Mouse (Mus musculus) naive thymus-derived CD4-positive, alpha-beta T cell, adult 2 months (primary cell): ENCODE measurements around the gene Olfr215.
"Not testable (repeated sequence)": the region's sequence is repeated elsewhere in the genome, so short reads cannot be mapped to it uniquely, and the experiment has no call there.

Experiments
- DNase-seq: peaks from one replicate; pipeline ENCODE4 v3.0.0-alpha.2; 2011; ENCODE audit warnings: low read depth

Gene Olfr215

GRCm38 (mm10) chr6:116584095-116584494 is at the start of gene Olfr215:
Olfr215 (minus strand) TSS chr6:116584195.
- DNase-seq: no peak

GRCm38 (mm10) chr6:116632129-116632528 is 48.1 kb upstream of the Olfr215 start:
- DNase-seq: peak; percentile 77

- DNase-seq: no peak
Observed at GRCm38 (mm10) chr6:116629766-116630165, 45.8 kb upstream of the Olfr215 start.

- peak; percentile 70 for DNase-seq
Observed at GRCm38 (mm10) chr6:116628539-116629171, 44.7 kb upstream of the Olfr215 start, which contains the start of gene Zfp422. Zfp422 (minus strand) TSS chr6:116628999.

- DNase-seq: no peak
Observed at GRCm38 (mm10) chr6:116628095-116628494, 44.1 kb upstream of the Olfr215 start.

- DNase-seq: not testable (repeated sequence)
Observed at GRCm38 (mm10) chr6:116626417-116626816, 42.4 kb upstream of the Olfr215 start.

- DNase-seq: no peak
Observed at GRCm38 (mm10) chr6:116621318-116622023, 37.5 kb upstream of the Olfr215 start.

GRCm38 (mm10) chr6:116618073-116618472 is 34.1 kb upstream of the Olfr215 start:
- no peak for DNase-seq

- no peak for DNase-seq
Observed at GRCm38 (mm10) chr6:116615719-116616118, 31.7 kb upstream of the Olfr215 start.

GRCm38 (mm10) chr6:116607230-116607629 is 23.2 kb upstream of the Olfr215 start:
- no peak for DNase-seq

- not testable (repeated sequence) for DNase-seq
Observed at GRCm38 (mm10) chr6:116600969-116601368, 17.0 kb upstream of the Olfr215 start.

GRCm38 (mm10) chr6:116569834-116570233 is 14.2 kb downstream of the Olfr215 start:
- DNase-seq: peak; percentile 15

GRCm38 (mm10) chr6:116554952-116555351 is 29.0 kb downstream of the Olfr215 start:
- DNase-seq: no peak

- no peak for DNase-seq
Observed at GRCm38 (mm10) chr6:116553935-116554334, 30.1 kb downstream of the Olfr215 start, which contains the start of gene Olfr214. Olfr214 (plus strand) TSS chr6:116554235.

- DNase-seq: not testable (repeated sequence)
Observed at GRCm38 (mm10) chr6:116550841-116551240, 33.2 kb downstream of the Olfr215 start, which contains the start of gene Gm5580. Gm5580 (plus strand) TSS chr6:116551141.

- no peak for DNase-seq
Observed at GRCm38 (mm10) chr6:116542500-116542899, 41.5 kb downstream of the Olfr215 start.

GRCm38 (mm10) chr6:116538156-116538555 is 45.8 kb downstream of the Olfr215 start, which contains the start of gene Olfr213:
Olfr213 (plus strand) TSS chr6:116538456.
- DNase-seq: no peak
